Mouse (Mus musculus): ENCODE measurements around the gene Heca.
"Not testable (repeated sequence)": the region's sequence is repeated elsewhere in the genome, so short reads cannot be mapped to it uniquely, and the experiment has no call there.

The Heca gene

DNA sequence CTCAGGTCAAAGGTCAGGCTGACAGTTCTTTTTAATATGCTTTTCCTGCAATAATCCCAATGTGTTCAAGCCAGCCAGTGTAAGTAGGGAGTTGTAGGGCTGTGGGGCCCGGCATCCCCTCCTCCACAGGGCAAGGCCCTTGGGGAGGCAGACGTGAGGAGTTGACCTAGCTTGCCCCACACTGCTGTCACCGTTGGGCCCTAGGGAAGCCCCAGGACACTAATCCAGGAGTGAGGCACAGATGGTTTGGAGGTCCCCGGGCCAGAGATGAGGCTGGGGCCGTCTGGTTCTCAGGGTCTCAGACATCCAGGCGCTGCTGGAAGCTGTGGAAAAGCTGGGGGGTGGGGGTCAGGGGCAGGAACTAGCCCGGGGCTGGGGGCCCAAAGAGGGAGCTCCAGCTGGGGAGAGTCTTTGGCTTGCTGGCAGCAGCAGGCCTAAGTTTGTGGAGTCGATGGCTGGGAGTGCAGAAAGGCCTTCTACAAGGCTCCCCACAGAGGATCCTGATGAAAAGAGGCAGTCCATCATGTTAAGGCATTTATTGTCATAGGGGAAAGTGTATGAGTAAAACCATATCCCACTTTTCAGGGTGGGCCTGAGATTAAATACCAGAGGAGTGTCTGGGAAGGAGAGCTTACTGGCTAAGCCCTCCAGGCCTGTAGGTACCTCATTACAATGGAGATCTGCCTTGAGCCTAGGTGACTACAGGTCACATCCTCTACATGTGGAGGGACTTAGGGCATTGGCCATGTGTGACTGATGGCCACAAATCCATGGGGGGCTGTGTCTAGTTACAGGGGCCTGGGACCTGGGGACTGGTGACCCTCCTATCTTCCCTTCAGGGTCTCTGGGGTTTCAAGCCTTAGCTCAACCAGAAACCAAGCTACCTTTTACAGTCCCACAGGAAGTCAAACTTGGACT, 69.6 kb downstream of the Heca start:
- no peak for DNase-seq

GRCm38 (mm10) chr10:17869822-17870662, 77.8 kb downstream of the Heca start:
- peak; percentile 55 for DNase-seq

GRCm38 (mm10) chr10:17860701-17861480, 87.0 kb downstream of the Heca start:
- no peak for DNase-seq

- DNase-seq = no peak
Observed at GRCm38 (mm10) chr10:17857647-17858261, 90.1 kb downstream of the Heca start.

DNA sequence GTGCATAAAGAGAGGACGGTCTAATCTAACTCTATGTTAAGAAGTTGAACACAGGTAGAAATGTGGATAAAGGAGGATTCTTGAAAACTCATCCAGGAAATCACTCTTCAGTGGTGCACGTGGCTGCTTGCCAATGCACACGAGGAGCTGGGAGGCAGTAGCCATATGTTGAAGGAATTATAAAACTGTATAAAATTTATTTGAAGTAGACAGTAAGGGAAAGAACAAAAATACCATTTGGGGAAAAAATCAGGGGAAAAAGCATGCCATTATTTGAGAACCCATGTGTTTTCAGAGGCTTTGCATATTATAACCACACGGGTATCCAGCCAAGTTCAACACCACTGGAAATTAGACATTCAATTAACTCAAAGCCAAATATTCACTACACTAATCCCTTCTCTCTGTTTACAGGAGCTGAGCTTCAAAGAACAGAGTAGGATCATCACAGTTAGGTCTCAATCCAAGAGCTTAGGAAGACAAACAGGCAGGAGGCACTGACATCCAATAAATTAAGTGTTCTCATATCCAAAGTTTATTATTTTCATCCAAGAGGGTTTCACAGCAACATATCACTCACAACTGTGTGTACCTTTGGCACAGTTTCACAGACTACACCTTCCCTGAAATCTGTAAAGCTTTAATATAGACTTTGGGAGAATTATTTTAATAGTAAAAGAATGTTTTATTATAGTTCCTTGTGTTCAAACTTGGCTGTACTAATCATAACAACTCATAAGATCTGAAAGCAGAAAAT, 102.9 kb downstream of the Heca start:
- no peak for DNase-seq

DNA sequence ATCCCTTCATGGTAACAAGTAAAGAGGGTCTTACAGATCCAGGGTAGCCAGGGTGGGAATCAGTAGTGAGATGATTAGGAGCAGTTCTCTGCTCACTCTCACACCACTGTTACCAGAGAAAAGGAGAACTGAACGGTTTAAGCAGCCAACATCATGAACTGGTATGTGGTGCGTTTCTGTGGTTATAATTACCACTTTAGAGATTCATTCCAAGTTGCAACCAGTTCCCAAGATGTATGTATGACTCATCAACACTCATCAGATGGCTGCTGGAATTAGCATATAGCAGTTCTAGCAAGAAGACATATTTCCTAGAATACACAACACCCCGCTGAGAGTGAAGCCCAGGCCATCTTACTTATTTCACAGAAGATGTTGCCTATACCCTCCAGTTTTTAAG, 105.8 kb downstream of the Heca start:
- DNase-seq = no peak

GRCm38 (mm10) chr10:17836275-17836674, 111.6 kb downstream of the Heca start:
- DNase-seq = no peak

- DNase-seq = no peak
Observed at GRCm38 (mm10) chr10:17835031-17835430, 112.8 kb downstream of the Heca start.

- DNase-seq = no peak
Observed at GRCm38 (mm10) chr10:17831041-17831440, 116.8 kb downstream of the Heca start.

- no peak for DNase-seq
Observed at GRCm38 (mm10) chr10:17829205-17829604, 118.7 kb downstream of the Heca start.

DNA sequence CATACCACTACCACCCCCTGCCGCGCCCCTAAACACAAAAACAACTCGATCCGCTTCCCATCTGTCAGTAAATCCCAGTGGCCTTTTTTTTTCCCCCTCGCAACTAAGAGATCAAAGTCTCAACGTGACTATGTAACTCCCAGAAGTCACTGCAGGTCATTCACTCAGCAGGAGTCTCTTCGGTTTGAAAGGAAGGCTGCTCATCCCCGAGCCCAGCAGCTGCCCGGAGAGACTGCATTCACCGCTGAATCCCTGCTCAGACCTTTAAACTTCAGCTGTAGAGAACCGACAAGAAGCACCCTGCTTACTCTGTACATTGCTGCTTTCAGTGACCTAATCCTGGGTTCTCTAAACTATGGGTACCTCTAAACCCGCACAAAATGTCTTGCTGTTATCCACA, 120.5 kb downstream of the Heca start:
- DNase-seq = no peak

GRCm38 (mm10) chr10:17820422-17820821, 127.4 kb downstream of the Heca start:
- DNase-seq = not testable (repeated sequence)
